Mouse (Mus musculus) hindbrain, postnatal 0 days (tissue): ENCODE results near the gene Ubqln1. TPM values are rescaled to one million over a fixed set of nuclear protein-coding genes. Genes with fewer than 3 reads are reported as not detected.
A peak's percentile ranks its signal among the peaks of the same experiment; 100 is the strongest.

Experiments used
- ATAC-seq: fragments of 200-750 bp; cut with Nextera tagmentation; 2 replicates; pipeline ENCODE4 v1.8.0; 2017; ENCODE audit warnings: mild to moderate bottlenecking, moderate TSS enrichment, moderate library complexity
- DNase-seq: peaks from one replicate; pipeline ENCODE4 v3.0.0-alpha.2; 2015; ENCODE audit warnings: low spot score
- H3K27ac ChIP-seq: fragments of 300-500 bp; sonication (generic); 2 replicates; pipeline ENCODE4 v1.5.1; 2014; ENCODE audit warnings: mild to moderate bottlenecking
- H3K27me3 ChIP-seq: fragments of 300-500 bp; sonication (generic); 2 replicates; pipeline ENCODE4 v1.6.1; 2014; ENCODE audit warnings: low read length, mixed read lengths; ENCODE audit not compliant: insufficient read depth
- H3K36me3 ChIP-seq: fragments of 300-500 bp; sonication (generic); 2 replicates; pipeline ENCODE4 v1.6.1; 2014; ENCODE audit warnings: low read length, mixed read lengths; ENCODE audit not compliant: insufficient read depth
- H3K4me1 ChIP-seq: fragments of 300-500 bp; sonication (generic); 2 replicates; pipeline ENCODE4 v1.6.1; 2014; ENCODE audit warnings: antibody characterized with exemption, low read length, mixed read lengths; ENCODE audit not compliant: insufficient read depth
- H3K4me2 ChIP-seq: fragments of 300-500 bp; sonication (generic); 2 replicates; pipeline ENCODE4 v1.6.1; 2014; ENCODE audit warnings: low read depth, mild to moderate bottlenecking, low read length, moderate library complexity, mixed read lengths
- H3K4me3 ChIP-seq: fragments of 300-500 bp; sonication (generic); 2 replicates; pipeline ENCODE4 v1.5.1; 2014; ENCODE audit warnings: low read length
- H3K9ac ChIP-seq: fragments of 300-500 bp; sonication (generic); replicated peaks from 2 replicates; pipeline ENCODE4 v1.6.1; 2014; ENCODE audit warnings: mild to moderate bottlenecking, low read length, moderate library complexity, mixed read lengths
- H3K9me3 ChIP-seq: fragments of 300-500 bp; sonication (generic); 2 replicates; pipeline ENCODE4 v1.6.1; 2016; ENCODE audit warnings: low read length, mixed read lengths
- CTCF ChIP-seq: IDR thresholded peaks from 2 replicates; pipeline ENCODE4 v1.5.1; 2016; ENCODE audit warnings: antibody characterized with exemption, control low read depth, low read depth
- WGBS: fragments of 180-500 bp; shearing (Covaris S2); extraction: QIAGEN DNeasy Blood & Tissue Kit; methylation state at CpG from one replicate; pipeline ENCODE4 v1.1.7; 2014; 5-methylcytosine and 5-hydroxymethylcytosine counted together
- polyA plus RNA-seq: library from polyadenylated mRNA; unstranded; fragments of >200 nt; fragmentation: Nextera tagmentation; extraction: Ambion mirVana; gene quantifications from 2 replicates; pipeline ENCODE4 v1.2.1, GENCODE M21; 2015
- total RNA-seq: library from RNA; depleted of rRNA; stranded (reverse); fragments of >200 nt; gene quantifications from 2 replicates; pipeline ENCODE4 v1.2.3, GENCODE M21; 2014

Gene Ubqln1
- total and polyA plus RNA-seq, 2 experiments from 2014 or later, result 111 to 243 TPM

DNA sequence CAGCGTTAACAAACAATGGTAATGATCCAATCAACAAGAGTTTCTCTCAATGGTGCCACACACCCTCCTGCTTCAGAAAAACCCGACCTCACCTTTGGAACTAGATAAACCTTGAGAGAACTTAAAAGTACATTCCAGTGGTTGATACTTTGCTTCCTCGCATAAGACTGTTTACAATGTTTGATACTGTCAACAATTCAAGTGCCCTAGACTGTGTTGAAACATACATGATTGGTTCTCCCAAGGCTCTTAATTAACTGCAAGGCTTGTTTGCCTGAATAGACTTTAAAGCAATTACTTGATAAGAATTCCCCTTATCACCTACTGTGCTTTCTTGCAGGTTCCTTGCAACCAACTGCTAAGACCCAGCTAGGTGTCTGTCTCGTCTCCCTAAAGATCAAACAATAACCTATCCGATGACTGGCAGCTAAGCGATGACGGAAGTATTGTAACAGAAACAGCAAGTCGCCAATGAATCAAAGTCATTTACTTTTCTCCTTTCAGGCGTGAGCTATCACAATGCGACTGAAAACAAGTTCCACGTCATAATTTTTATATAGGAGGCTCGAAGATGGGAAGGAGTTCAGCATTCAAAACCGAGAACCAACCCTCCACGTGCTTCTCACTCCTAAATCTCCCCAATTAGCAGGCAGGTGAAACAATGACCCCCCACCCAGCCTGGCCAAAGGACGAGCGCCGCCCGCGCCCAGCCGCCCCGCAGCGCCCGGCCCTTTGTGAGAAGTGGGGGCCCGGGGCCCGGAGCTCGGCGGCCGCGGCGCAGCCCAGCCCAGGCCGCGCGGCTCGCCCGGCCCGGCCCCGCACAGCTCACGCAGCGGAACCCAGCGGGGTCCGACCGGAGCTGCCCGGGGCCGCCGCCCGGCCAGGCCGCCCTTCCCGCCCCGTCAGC lies 854 bp downstream of the Ubqln1 start:
- no peak for TF ChIP-seq CTCF
- Histone ChIP-seq H3K4me3 (peak overlapping the region; percentile 93), H3K36me3 (no peaks in the 10 kb centered on the region), H3K4me1 (peaks cover 15% of the 10 kb centered on the region), H3K27me3 (no peaks in the 10 kb centered on the region), H3K9ac (peak overlapping the region; percentile 83), H3K4me2 (peak overlapping the region; percentile 68), H3K27ac (peak overlapping the region; percentile 87), H3K9me3 (no peaks in the 10 kb centered on the region)
- 2% methylated on average over 48 of the region's 49 CpGs for WGBS
- ATAC-seq (peak; percentile 56), DNase-seq (peak; percentile 22)

GRCm38 (mm10) chr13:58213801-58214200 lies 1.7 kb downstream of the Ubqln1 start:
- Histone ChIP-seq H3K27ac (no peak overlapping the region), H3K36me3 (no peaks in the 10 kb centered on the region), H3K4me1 (peaks cover 15% of the 10 kb centered on the region), H3K9ac (no peak overlapping the region), H3K4me3 (peak overlapping the region; percentile 93), H3K9me3 (no peaks in the 10 kb centered on the region), H3K27me3 (no peaks in the 10 kb centered on the region), H3K4me2 (peak overlapping the region; percentile 68)
- 65% methylated on average over 8 of the region's 8 CpGs for WGBS
- ATAC-seq (no peak), DNase-seq (no peak)
- no peak for TF ChIP-seq CTCF

DNA sequence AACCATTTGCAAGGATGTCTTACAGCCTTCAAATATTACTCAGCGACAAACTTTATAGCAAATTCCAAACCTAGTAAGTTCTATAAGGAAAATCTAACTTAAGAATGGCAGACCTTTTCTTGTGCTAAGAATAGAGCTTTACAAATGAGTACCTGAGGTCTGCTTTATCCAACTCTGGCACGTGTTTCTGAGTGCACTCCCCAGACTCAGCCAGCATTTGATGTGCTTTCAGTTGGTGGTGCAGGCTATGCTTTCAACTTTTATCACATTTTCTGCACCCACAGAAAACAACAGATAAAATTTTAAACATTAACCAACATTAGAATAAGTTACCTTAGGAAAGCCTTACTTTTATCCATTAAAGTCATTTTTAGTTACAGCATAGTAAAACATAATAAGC lies 2.9 kb downstream of the Ubqln1 start:
- no peaks in the 10 kb centered on the region for H3K36me3 ChIP-seq

DNA sequence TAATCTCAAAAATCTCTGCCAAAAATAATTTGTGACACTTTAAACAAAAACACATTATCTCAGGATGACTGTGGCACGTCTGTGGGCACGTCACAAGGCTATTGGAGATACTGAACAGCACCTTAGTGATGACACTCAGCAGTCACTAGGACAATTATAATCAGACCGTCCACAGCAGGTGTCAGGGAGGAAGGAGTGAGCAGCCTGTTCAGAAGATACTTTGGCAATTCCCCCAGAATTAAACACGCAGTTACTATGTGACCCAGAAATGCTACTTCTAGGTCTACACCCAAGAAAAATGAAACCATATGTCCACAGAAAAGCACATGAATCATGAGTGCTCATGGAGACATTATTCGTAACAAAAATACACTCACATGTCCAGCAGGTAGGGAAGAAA lies 5.0 kb downstream of the Ubqln1 start:
- ATAC-seq, result no peak
- no peaks in the 10 kb centered on the region for H3K36me3 ChIP-seq
- no peak overlapping the region for H3K27ac ChIP-seq
- no peak for DNase-seq
- 65% methylated on average over 5 of the region's 5 CpGs for WGBS
- H3K4me2 ChIP-seq, result no peak overlapping the region
- no peaks in the 10 kb centered on the region for H3K9me3 ChIP-seq
- no peak for TF ChIP-seq CTCF
- H3K27me3 ChIP-seq, result no peaks in the 10 kb centered on the region
- H3K4me1 ChIP-seq, result peaks cover 15% of the 10 kb centered on the region
- no peak overlapping the region for H3K9ac ChIP-seq
- H3K4me3 ChIP-seq, result no peak overlapping the region

More for the DNA sequence above, 2.9 kb downstream of the Ubqln1 start:
- Histone ChIP-seq H3K9me3 (no peaks in the 10 kb centered on the region), H3K27ac (no peak overlapping the region), H3K4me2 (no peak overlapping the region), H3K27me3 (no peaks in the 10 kb centered on the region), H3K9ac (no peak overlapping the region), H3K4me1 (peaks cover 15% of the 10 kb centered on the region), H3K4me3 (no peak overlapping the region)
- DNase-seq, result no peak
- 80% methylated on average over 2 of the region's 2 CpGs for WGBS
- TF ChIP-seq CTCF, result no peak
- no peak for ATAC-seq

DNA sequence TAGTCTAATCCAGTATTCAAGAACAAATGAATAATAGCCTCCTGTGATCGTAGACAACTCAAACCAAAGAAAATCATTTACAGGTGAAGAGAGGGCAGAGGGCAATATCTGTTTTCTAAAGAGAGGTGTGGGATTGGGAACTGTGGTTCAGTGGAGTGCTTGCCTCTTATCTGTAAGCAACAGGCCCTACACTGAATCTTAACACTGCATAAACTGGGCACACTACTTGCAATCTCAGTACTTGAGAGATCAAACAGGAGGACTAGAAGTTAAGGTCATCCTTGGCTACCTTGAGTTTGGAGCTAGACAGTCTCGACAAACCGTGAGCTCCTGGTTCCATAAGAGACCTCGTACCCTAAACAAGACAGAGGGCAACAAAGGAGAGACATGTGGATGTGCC lies 9.4 kb downstream of the Ubqln1 start:
- DNase-seq (no peak), ATAC-seq (no peak)
- Histone ChIP-seq H3K9ac (no peak overlapping the region), H3K36me3 (no peaks in the 10 kb centered on the region), H3K4me1 (0 out of 2 replicates have a peak, but pooled peaks cover 4% of the 10 kb centered on the region), H3K27ac (no peak overlapping the region), H3K9me3 (no peaks in the 10 kb centered on the region), H3K4me3 (no peak overlapping the region), H3K27me3 (no peaks in the 10 kb centered on the region), H3K4me2 (no peak overlapping the region)
- TF ChIP-seq CTCF, result no peak
- WGBS, result 89% methylated on average over 4 of the region's 4 CpGs

DNA sequence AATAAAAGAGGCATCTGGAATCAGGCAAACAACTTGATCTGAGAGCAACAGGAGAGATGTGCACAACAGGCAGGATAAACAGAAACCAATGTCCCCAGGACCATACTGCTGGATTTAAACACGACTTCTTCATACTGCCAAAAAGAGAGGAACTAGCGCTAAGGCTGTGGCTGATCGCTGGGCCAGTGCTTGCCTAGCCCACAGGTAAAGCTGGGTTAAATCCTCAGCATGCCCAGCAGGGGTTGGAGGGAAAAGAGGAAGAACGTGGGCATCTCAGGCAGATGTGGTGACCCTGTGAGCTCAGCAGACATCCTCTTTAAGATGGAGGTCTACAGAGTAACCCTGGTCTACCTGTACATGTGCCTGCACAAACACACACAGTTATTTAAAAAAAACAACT lies 10.5 kb downstream of the Ubqln1 start:
- H3K27me3 ChIP-seq, result no peaks in the 10 kb centered on the region
- no peak overlapping the region for H3K4me2 ChIP-seq
- no peaks in the 10 kb centered on the region for H3K4me1 ChIP-seq
- no peak overlapping the region for H3K9ac ChIP-seq
- DNase-seq, result no peak
- ATAC-seq, result no peak
- no peaks in the 10 kb centered on the region for H3K9me3 ChIP-seq
- WGBS, result 69% methylated on average over 4 of the region's 4 CpGs
- H3K27ac ChIP-seq, result no peak overlapping the region
- no peaks in the 10 kb centered on the region for H3K36me3 ChIP-seq
- TF ChIP-seq CTCF, result no peak
- no peak overlapping the region for H3K4me3 ChIP-seq

DNA sequence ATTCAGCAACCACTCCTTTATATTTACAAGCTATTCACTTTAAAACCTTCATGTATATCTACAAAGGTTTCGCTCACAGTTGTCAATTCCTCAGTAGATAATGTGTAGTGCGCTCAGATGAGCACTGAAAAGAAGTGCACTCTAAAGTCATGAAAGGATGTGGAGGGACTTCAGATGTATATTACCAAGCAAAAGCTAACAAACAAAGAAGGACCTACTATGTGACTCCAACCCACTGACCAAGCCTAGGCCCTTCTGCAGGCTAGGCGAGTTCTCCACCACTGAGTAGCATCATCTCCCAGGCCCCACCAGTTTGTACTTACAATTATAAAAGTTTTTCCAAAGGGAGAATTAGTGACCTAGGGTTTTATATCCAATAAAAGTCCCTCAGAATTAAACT lies 11.3 kb downstream of the Ubqln1 start:
- H3K27ac ChIP-seq, result no peak overlapping the region
- H3K4me2 ChIP-seq, result no peak overlapping the region
- H3K27me3 ChIP-seq, result no peaks in the 10 kb centered on the region
- H3K4me3 ChIP-seq, result no peak overlapping the region
- no peak overlapping the region for H3K9ac ChIP-seq
- TF ChIP-seq CTCF, result no peak
- no peak for DNase-seq
- H3K9me3 ChIP-seq, result no peaks in the 10 kb centered on the region
- ATAC-seq, result no peak
- no peaks in the 10 kb centered on the region for H3K36me3 ChIP-seq
- no peaks in the 10 kb centered on the region for H3K4me1 ChIP-seq
- WGBS, result 95% methylated on average over 3 of the region's 3 CpGs
